Mouse (Mus musculus) bone marrow, adult 2 months (tissue): ENCODE data around the gene Dnah17. TPM values are rescaled to one million over a fixed set of nuclear protein-coding genes. Genes with fewer than 3 reads are reported as not detected.

ENCODE experiments used
- H3K27ac ChIP-seq: fragments of 200-500 bp; 2 replicates; pipeline ENCODE4 v1.5.1; 2012; ENCODE audit warnings: low read depth, mild to moderate bottlenecking, control low read depth, inconsistent platforms, low read length; ENCODE audit not compliant: control insufficient read depth, poor library complexity, insufficient read depth
- H3K4me1 ChIP-seq: fragments of 200-500 bp; 2 replicates; pipeline ENCODE4 v1.6.1; 2011; ENCODE audit warnings: low read length; ENCODE audit not compliant: control insufficient read depth, insufficient read depth
- H3K4me3 ChIP-seq: fragments of 200-500 bp; replicated peaks from 2 replicates; pipeline ENCODE3; 2011; ENCODE audit warnings: mild to moderate bottlenecking, low read depth, low read length, control low read depth; ENCODE audit not compliant: control insufficient read depth
- CTCF ChIP-seq: fragments of 200-500 bp; IDR thresholded peaks from 2 replicates; pipeline ENCODE4 v1.5.1; 2011; ENCODE audit warnings: low read length, control low read depth; ENCODE audit not compliant: control insufficient read depth, insufficient read depth
- POLR2A ChIP-seq: fragments of 200-500 bp; IDR thresholded peaks from 2 replicates; pipeline ENCODE4 v1.6.1; 2011; ENCODE audit warnings: low read depth, mild to moderate bottlenecking, control low read depth, low read length, borderline replicate concordance; ENCODE audit not compliant: control insufficient read depth
- WGBS: fragments of 180-500 bp; shearing (Covaris S2); methylation state at CpG from one replicate; pipeline ENCODE4 v1.1.7; 2018; 5-methylcytosine and 5-hydroxymethylcytosine counted together
- polyA plus RNA-seq: library from polyadenylated mRNA; stranded (reverse); fragments of >200 nt; gene quantifications from 2 replicates; pipeline ENCODE4 v1.2.4, GENCODE M21; 2011; ENCODE audit warnings: low replicate concordance; ENCODE audit not compliant: missing spikeins, insufficient read depth, insufficient read length

The Dnah17 gene
- polyA plus RNA-seq, 1 experiment, result 1.6 TPM

DNA sequence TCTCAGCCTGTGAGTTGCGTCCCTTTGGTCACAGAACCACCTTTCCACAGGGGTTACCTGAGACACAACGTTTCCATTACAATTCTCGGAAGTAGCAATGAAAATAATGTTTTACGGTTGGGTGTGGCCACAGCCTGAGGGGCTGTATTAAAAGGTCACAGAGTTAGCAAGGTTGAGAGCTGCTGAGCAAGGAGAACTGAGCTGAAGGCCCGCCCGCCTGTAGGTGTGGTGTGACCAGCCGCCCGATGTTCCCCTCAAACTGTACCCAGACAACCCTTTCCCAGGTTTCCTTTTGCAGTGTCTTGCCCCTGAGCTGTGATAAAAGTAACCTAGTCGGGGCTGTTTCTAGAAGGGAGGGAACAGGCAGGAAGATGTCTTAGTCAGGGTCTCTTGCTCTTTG lies 95.4 kb downstream of the Dnah17 start:
- 60% methylated on average over 9 of the region's 9 CpGs for WGBS
- no peak overlapping the region for H3K4me3 ChIP-seq
- H3K27ac ChIP-seq, result no peak overlapping the region
- H3K4me1 ChIP-seq, result no peaks in the 10 kb centered on the region
- no peak for TF ChIP-seq POLR2A
- no peak for TF ChIP-seq CTCF

DNA sequence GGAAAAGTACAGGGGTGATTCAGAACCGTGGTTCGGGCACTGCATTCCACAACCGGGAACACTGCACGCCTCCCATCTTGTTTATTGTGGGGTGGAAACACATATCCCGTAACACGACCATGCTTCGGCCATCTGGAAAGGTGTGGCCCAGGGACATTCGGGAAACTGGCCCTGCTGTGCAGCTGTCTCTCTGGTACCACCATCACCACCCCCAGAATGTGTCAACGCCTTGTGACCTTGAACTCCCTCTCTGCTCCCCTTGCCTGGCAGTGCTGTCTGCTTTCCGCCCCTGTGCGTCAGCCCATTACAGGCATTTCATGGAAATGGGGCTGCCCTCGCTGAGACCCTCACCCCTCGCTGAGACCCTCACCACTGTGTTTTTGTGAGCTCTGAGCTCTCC lies 96.0 kb downstream of the Dnah17 start:
- WGBS, result 79% methylated on average over 13 of the region's 13 CpGs
- TF ChIP-seq CTCF (no peak), POLR2A (no peak)
- H3K4me3 ChIP-seq, result no peak overlapping the region
- H3K27ac ChIP-seq, result no peak overlapping the region
- no peaks in the 10 kb centered on the region for H3K4me1 ChIP-seq

DNA sequence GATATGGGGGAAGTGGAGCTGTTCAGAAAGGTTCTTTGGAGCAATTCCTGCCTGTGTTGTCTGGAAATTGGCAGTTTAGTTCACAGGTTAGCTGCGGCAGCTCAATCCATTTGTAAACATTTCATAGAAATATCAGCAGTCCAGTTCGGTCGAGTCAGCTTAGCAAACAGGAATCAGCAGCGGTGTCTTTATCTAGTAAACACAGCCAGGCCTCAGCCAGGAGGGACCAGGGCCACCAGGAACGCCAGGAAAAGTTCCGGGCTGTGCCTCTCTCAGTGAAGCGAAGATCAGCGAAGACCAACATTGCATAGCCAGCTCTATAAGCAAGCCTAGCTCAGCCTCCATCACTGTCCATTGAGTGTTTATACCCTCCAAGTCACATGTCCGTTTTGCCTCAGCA lies 99.3 kb downstream of the Dnah17 start:
- H3K4me1 ChIP-seq, result no peaks in the 10 kb centered on the region
- 89% methylated on average over 9 of the region's 9 CpGs for WGBS
- TF ChIP-seq POLR2A, result no peak
- no peak for TF ChIP-seq CTCF
- H3K4me3 ChIP-seq, result no peak overlapping the region
- H3K27ac ChIP-seq, result no peak overlapping the region

GRCm38 (mm10) chr11:118029170-118029569 lies 101.3 kb downstream of the Dnah17 start:
- no peak for TF ChIP-seq CTCF
- no peak for TF ChIP-seq POLR2A
- WGBS, result 87% methylated on average over 6 of the region's 6 CpGs
- H3K4me3 ChIP-seq, result no peak overlapping the region

GRCm38 (mm10) chr11:118024111-118024510 lies 106.3 kb downstream of the Dnah17 start:
- H3K4me1 ChIP-seq, result no peaks in the 10 kb centered on the region
- WGBS, result 94% methylated on average over 2 of the region's 2 CpGs
- TF ChIP-seq CTCF (no peak), POLR2A (no peak)
- no peak overlapping the region for H3K4me3 ChIP-seq
- H3K27ac ChIP-seq, result no peak overlapping the region

More at GRCm38 (mm10) chr11:118029170-118029569, 101.3 kb downstream of the Dnah17 start:
- Histone ChIP-seq H3K4me1 (no peaks in the 10 kb centered on the region), H3K27ac (no peak overlapping the region)

DNA sequence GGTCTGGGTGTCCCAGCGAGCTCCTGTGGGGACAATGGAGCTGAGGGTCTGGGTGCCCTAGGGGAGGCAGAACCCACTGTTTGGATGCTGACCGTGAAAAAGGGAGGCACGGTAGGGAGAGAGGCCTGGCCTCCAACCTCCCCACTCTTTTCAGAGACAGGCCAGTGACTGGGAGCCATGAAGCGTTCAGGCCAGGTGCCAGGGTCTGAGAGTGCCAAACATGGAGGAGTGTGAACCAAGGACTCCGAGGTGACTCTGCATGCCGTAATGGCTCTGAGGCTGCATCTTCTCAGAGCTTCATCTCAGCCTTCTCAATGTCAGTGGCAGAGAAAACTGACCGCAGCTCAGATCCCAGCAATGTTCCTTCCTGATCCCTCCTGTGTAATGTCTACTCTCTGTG lies 107.0 kb downstream of the Dnah17 start:
- H3K27ac ChIP-seq, result no peak overlapping the region
- 94% methylated on average over 7 of the region's 7 CpGs for WGBS
- no peaks in the 10 kb centered on the region for H3K4me1 ChIP-seq
- TF ChIP-seq POLR2A (no peak), CTCF (no peak)
- no peak overlapping the region for H3K4me3 ChIP-seq

GRCm38 (mm10) chr11:118021806-118022205 lies 108.6 kb downstream of the Dnah17 start:
- Histone ChIP-seq H3K4me1 (no peaks in the 10 kb centered on the region), H3K4me3 (no peak overlapping the region), H3K27ac (no peak overlapping the region)
- WGBS, result 59% methylated on average over 1 of the region's 1 CpGs
- TF ChIP-seq POLR2A, result peak; percentile 15; the same call in 1 of the 2 replicates
- peak; percentile 97 for TF ChIP-seq CTCF

DNA sequence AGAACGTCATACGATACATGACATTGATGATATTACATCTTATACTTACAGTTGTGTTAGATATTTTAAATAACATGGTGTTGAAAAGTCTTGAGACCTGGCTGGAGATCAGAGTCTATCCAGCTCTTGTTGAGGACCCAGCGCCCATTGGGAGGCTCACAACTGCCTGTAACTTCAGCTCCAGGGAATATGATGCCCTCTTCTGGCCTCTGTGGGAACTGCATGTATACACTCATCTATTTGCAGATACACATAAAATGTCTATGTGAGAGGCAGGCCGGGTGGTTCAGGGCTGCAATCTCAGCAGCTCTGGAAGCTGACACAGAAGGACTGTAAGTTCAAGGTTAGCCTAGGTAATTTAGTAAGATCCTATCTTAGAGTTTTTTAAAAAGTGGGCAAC lies 112.1 kb downstream of the Dnah17 start:
- Histone ChIP-seq H3K4me3 (no peak overlapping the region), H3K27ac (no peak overlapping the region), H3K4me1 (peaks cover 13% of the 10 kb centered on the region)
- TF ChIP-seq CTCF (peak; percentile 32; the same call in 1 of the 2 replicates), POLR2A (no peak)
- 95% methylated on average over 4 of the region's 4 CpGs for WGBS
